Mouse (Mus musculus): ENCODE measurements around the gene Usp7.

Gene Usp7

DNA sequence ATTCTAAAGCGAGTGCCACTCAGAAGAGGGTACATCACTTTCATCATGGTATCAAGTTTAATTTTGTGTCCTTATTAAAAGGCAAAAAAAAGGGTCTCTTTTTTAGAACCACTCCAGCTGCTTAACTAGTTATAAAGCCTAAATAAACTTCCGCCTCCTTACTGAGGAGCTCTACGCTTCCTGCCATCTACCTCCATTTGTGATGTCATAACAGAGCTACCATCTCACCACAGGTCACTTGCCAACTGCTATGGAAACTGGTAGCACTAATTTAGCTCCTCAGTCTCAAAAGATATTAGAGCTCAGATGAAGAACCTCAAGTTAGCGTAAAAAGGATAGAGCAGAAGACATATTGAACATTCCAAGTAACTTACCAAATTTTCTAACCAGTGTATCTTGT, 71.7 kb downstream of the Usp7 start:
- DNase-seq (ENCODE audit: low spot score), result no peak

DNA sequence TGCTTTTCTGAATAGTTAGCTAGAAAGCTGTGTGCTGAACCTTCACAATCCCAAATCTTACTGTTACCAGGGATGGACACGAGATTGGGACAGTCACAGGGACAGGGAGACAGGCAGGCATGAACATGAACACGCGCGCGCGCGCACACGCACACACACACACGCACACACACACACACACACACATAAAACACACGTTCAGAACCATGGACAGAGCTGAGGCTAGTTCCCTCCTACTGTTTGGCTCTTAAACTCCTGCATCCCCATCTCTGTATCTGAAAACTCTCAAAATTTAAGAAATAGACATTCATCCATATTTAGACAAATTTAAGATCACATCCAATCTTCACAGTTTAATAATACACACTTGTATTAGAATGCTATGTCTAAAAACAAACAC, 74.4 kb downstream of the Usp7 start:
- DNase-seq (ENCODE audit: low spot score), result peak; percentile 28

DNA sequence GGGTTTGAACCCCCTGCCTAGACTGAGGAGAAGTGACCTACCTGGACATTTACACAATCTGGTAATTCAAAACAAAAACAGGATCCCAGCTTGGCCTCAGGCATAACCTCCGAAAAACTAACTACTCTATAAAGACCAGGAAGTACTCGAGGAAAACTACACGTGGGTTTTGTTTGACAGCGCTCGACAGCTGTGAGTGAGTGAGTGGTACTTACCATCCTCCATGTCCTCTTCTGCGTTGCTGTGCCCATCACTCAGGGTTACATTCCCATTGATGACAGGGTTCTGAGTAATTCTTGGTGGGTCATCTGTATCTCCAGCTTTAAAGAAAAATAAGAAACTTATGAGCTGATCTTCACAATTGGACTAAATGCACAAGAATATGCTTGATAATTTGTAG, 75.8 kb downstream of the Usp7 start:
- no peak for DNase-seq (ENCODE audit: low spot score)

DNA sequence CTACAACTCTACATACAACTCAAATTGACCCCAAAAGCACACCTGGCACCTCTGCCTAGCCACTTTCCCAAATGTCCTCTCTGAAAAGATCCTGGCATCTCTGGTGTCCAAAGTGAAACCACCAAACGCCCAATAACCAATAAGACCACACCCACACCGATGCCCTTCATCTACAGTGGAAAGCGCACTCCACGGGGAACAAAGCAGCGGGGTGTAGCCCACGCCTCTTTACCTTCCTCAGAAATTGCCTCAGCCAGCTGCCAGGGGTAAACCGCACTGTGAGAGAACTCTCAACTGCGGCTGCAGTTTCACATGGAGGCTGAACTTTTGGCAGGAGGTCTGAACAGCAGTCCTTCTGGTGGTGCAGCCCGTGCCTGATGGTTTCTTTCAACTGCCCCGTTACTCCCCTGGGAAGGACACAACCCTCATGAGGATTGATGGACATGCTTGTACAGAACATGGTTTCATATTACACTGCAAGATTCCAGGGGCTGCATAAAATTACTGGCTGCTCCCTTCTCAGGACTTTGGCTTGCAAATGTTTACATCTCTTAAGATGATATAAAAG, 76.5 kb downstream of the Usp7 start:
- DNase-seq (ENCODE audit: low spot score), result peak; percentile 42

DNA sequence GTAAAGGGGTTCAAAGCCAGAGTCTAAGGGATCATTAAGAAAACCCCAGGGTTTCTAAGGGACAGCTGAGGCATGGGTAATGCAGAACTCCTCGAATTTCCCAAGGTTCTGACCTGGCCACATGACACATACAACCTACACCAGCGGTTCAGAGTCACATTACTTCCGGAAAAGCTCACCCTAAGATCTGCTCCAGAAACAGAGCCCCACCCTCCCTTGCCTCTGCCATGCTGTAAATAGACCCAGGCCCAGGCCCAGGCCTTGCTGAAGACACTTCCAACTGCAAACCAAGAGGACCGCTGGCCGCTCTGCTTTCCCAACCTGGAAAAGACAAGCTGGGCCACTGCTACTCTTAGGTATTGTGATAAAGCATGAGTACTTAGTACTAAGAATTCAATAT, 77.3 kb downstream of the Usp7 start:
- no peak for DNase-seq (ENCODE audit: low spot score)

DNA sequence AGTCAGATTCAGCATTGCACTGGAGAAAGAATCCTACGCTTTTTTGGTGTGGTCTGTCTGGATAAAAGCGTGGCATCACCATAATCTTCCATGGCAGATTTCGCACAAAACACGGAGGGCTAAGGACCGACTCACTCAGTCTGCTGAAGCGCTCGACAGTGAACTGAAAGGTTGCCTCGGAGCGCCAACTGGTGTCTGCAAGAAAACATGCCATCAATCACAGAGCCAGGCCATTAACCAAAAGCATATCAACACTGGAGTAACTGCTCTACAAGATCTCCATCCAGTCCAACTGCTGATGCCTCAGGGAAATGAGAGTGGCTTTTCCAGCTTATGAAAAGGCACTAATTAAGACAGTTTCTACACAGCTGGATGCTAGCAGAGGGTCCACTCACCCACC, 80.1 kb downstream of the Usp7 start:
- DNase-seq (ENCODE audit: low spot score), result no peak

DNA sequence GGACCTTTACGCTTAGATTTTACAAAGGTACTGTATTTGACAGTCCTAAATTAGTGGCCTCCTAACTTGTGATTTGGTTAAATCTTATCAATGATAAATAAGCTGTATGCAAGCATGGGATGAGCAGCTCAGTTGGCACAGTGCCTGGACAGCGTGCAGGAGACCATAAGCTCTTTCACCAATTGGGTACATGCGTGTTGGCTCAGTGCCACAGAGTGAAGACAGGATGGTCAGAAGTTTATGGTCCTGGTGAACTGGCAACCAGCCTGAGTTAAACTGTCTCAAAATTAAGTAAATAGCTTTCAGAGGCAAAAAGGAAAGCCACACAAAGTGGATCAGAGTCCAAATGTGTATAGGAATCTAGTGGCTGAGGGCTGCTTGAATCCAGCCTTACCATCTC, 91.5 kb downstream of the Usp7 start:
- no peak for DNase-seq (ENCODE audit: low spot score)

DNA sequence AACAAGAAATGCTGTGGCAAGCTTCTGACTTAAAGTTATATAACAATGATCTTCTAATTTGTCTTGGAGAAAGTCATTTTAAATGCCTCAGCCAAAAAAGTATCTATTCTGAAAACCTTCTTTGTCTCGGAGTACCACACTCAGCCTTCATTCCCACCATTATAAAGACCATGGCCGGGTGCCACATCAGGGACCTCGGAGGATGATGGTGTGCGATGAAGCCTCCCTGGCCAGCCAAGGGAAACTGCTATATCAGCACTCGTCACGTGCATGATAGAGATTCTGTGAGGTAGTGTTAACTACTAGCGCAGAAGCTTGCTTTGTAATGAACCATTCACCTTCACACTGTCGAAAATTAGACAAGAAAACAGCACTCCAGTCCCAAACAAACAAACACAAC, 92.6 kb downstream of the Usp7 start:
- no peak for DNase-seq (ENCODE audit: low spot score)

DNA sequence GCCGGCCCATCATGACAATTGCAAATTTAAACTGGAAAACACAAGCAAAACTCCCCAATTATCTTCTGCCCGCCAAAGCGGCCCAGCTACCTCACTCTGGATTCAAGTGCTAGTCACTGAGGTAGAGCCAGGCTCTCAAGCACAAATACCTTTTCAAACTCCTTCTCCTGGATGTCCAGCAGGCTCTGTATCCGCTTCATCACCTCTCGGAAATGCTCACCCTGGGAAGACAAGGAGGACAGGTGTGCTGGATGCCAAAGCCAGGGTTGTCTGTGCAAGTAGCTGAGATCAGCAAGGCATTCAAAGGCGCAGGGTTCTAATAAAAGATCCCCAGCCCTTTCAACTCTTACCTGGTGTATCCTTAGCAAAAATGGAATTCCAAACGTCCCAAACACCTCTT, 100.9 kb downstream of the Usp7 start:
- DNase-seq (ENCODE audit: low spot score), result no peak

DNA sequence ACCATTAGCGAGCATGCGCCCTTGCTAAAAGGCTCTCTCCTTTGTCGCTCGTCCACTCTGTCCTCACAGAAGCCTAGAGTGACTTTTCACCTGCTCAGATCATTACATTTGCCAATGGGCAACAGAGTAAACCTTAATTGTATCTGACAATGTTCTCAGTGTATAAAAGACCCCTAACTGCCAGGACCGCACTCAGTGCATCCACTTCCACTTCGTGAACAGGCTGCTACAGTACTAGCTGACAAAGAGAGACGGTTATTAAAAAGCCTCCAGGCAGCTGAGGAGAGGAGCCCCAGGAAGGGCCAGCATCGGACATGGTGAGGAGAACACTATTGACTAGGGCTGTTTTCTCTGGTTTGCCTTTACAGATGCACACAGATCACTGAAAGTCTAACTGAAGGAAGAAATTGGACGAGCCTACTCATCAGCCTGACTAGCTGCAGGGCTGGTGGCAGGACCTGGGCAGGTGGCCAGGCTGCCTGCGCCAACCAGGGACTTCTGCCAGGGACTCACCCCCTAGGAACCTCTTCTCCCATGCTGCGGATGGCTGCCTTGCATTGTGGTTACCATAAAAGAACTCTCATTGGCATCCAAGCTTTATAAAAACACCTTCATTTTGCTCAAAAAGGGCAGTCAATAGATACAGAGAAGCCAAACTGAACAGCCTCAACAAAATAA, 102.0 kb downstream of the Usp7 start:
- DNase-seq (ENCODE audit: low spot score), result no peak

DNA sequence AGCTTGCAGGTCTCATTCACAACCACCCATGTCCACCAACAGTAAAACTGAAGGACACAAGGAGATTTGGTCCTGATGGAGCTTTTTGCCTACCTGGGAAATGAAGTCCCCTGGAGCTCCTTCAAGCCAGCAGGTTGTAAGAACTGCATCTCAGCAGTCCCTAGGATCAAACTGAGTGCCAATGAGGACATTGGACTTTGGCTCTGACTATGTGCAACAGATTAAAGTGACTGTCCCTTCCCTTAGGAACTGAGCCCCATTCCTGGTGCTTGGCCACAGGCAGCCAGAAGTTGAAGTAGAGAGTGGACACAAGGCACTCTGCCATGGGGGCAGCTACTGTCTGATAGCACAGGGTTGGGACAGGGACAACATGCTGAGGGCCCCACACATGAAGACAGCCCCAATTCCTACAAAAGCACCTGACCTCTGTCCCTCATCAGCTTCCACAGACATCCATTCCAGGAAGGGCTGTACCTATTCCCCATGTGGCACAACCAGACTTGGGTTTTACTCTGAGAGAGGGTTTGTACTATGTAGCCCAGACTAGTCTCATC, 104.5 kb downstream of the Usp7 start:
- DNase-seq (ENCODE audit: low spot score), result no peak

DNA sequence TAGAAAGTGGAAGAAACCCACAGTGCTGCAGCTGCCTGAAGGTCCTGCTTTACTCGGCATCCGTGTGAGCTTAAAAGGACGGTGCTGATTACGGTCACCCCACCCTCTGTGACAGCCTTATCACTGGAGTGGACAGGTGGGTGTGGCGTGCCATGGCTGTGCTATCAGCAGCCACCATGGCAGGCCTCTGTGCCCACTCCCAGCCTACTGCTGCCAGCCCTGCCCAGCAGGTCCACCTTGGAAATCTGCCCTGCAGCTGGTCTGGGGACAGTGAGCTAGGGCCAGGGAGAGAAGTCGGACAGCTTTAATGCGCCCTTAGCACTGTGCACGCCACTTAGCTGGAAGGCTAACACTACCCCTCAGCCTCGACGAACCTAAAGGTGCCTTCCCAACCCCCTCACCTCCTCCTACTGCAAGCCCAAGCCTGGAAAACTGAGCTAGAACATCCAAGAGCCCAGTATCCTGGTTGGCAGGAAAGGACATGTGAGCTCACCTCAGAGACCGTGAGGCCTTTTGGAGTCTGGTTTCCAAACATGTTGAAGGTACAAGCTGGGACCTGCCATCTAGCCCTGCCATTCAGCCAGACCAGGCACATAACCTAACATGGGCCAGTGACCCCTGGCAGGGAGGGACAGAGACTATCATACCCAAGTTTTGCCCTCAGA, 105.1 kb downstream of the Usp7 start:
- DNase-seq (ENCODE audit: low spot score), result no peak

DNA sequence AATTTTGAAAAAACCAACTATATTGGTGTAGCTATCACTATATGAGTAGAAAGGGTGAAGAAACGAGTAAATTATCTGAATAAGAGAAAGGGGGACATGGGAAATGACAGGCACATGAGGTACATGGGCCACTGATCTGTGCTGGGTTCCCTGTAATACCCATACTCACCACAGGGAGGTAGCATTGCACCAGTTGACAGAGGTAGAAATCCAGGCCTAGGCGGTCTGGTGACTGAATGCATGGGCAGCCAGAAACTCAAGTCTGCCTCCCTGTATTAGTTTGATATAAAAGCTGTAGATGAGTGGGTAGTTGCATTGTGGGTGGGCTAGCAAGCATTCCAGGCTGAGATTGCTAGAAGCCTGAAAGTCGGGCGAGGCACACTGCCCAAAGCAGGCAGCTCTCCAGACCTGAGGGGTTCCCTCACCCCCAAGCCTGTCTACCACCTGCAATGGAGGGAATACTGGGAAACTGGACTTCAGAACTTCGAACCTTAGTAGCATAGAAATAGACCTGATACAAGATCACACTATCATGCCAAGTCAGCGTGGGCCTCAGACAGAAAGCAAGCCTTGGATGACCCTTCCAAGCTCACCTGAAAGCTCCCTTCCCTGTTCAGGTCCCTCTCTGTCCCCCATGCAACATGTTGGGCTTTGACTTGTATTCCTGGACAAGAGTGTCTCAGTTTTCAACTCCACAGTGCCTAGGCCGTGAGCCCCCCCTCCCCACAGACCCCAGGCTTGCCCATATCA, 105.8 kb downstream of the Usp7 start:
- DNase-seq (ENCODE audit: low spot score), result peak; percentile 80

DNA sequence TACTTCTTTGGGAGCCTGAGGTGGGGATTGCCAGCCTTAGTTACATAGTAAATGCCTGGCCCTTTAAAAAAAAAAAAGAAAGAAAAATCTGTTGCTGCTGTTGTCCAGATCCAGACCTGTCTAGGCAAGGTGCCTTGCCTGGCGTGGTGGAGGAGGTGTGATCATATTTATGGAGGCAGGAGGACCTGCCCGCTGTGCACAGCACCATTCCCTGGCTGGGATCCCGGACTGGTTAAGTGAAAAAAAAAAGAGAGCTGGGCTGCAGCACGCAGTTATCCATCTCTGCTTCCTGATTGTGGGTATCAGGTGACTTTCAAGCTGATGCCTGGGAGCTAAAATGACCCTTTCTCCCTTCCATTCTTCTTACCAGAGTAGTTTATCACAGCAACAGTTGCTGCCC, 107.0 kb downstream of the Usp7 start:
- DNase-seq (ENCODE audit: low spot score), result no peak

DNA sequence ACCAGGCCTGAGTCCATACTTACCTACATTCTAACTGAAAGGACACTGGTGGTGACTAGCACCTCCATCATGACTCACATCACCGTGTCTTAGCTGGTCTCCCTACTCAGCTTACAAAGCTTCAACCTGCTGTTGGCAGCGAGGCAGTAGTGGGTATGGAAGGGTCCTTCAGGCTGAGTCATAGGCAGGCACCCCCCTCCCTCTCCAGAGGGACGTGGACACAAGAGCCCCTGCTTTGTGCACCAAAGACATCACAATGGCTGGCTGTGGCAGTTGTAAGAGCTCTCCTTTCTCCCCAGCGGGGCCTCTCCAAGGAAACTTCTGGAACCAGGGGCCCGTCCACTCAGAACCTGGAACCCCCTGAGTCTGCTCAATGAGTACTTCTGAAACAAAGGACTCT, 111.6 kb downstream of the Usp7 start, which contains the start of gene Gm5767:
TSS of gene Gm5767 (plus strand) at position 301 of the 400 bp plus-strand sequence.
- no peak for DNase-seq (ENCODE audit: low spot score)

DNA sequence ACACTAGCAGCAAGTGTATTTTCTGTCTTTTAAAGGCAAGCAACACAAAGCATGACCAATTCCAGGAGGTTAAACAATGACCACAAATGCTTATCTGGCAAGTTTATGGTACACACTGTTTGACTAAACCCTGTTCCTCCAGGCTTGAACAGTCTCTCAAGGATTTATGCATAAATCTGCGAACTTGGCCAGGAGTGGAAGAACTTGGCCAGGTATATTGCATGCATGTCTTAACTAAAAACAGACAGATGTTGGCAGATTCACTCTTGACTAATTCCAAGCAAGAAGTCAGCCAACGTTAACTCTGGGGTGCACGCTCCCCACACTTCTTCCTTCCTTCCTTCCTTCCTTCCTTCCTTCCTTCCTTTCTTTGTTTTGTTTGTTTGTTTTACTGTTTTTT, 112.3 kb downstream of the Usp7 start:
- no peak for DNase-seq (ENCODE audit: low spot score)

DNA sequence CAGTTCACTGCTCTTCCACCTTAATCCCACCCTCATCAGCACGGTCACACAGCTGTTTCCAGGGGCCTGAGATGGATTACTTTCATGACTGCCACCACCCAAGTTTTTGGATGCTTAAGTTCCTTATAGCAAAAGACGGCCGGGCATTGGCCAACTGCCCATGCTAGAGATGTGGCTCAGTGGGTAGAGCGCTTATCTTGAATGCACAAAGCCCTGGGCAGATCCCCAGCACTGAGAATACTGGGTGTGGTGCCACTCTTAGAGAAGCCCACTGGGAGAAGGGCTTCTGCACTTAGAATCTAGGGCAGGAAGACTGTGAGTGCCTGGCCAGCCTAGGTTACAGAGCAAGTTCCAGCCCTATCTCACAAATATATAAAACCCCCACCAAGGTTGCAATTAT, 113.4 kb downstream of the Usp7 start:
- no peak for DNase-seq (ENCODE audit: low spot score)

DNA sequence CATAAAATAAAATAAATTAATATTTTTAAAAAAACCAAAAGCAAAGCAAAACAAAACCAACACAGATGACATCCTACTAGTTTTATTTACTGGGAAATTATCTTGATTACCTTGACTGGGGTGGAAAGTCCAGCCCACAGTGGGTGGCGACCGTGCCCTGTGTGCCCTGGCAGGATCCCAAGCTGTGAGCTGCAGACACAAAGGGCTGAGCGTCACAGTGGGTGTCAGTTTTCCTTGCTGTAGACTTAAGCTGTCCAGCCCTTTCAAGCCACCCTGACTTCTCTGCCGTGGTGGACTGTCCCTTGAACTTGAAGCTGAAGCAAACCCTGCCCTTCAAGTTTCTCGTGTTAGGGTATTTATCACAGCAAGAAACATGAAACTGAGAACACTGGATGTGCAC, 114.1 kb downstream of the Usp7 start:
- no peak for DNase-seq (ENCODE audit: low spot score)

DNA sequence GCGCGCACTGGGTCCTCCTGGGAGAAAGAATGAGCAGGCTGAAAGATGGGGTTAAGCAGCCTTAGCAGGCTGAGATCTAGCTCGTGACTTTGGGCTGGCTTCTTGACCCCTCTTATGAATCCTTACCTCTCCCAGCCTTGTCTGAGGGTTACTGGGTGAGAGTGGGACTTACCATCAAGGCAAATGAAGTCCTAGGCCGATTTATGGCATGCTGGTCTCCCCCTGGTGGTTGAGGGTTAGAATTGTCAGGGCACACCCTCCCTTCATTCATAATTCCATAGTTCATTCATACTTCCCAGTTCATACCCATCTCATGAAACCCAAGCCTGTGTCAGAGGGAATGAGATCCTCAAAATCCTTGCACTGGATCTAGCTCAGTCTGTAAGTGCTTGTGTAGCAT, 115.3 kb downstream of the Usp7 start:
- peak; percentile 80 for DNase-seq (ENCODE audit: low spot score)

DNA sequence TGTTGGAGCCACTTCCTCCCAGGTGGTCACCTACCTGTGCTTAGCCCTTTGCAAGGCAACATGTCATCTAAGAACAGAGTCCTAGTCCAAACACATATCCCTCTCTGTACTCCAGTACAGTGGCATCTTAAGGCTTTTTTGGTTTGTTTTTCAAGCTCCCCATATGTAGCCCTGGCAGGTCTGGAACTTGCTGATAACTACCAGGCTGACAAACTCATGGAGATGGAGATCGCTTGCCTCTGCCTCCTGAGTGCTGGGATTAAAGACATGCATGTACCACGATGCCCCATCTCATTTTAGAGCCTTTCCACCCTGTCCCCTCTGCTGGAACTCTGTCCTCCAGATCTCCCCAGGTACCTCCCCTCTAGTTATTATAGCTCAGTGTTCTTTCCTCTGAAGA, 115.9 kb downstream of the Usp7 start:
- DNase-seq (ENCODE audit: low spot score), result no peak

DNA sequence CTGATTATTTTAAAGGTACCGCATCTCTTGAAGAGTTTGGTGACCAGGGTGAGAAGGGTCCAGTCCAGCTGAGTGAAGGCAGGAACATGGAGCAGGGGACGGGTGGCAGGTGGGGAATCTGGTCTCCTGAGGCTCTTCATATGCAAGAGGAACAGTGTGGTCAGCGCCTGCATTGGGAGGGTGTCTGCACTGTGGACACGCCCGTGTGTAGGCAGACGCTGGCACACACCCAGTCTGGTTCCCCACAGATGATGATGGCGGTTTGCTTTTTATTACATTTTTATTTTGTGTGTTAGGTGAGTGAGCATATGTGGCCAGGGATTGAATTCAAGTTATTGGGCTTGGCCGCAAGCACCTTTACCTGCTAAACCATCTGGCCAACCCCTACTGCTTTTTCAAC, 116.5 kb downstream of the Usp7 start:
- no peak for DNase-seq (ENCODE audit: low spot score)

DNA sequence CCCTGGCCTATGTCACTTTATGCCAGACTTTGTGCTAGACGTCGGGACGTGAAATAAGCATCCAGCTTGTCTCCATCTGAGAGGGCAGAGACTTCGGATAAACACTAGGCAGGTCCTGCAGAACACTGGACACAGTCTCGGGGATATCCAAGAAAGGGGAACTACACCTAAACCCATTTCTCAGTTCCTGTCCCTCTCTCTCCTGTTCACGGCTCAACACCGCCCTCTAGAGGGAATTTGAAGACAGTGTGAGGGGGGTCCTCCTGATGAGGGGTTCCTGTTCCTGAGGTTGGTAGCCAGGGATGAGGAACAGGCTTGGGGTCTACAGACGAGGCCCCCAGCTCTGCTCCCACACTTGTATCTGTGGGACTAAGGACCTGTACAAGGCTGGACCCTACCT, 117.9 kb downstream of the Usp7 start:
- DNase-seq (ENCODE audit: low spot score), result peak; percentile 86

DNA sequence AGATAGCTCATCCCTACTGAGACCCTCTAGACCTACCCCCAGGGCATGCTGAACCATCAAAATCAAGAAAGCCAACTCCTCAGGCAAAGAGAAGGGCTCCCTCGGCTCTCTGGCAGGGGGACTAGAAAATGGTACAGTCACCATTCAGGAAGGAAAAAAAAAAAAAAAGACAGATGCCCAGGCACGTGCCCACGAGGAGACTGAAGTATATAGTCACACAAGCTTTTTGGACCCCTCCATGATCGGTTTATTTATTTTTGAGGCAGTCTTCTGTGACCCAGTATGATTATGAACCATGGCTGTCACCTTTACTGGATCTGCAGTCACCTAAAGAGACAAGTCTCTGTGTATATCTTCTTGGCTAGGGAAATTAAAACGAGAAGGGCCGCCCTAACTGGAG, 118.8 kb downstream of the Usp7 start:
- no peak for DNase-seq (ENCODE audit: low spot score)

Measured in embryo, embryonic 10 days (tissue).